Mouse (Mus musculus): ENCODE data around the gene Zic2. TPM values are rescaled to one million over a fixed set of nuclear protein-coding genes. Genes with fewer than 3 reads are reported as not detected.
"Not testable (repeated sequence)": the region's sequence is repeated elsewhere in the genome, so short reads cannot be mapped to it uniquely, and the experiment has no call there.

Gene Zic2
- total RNA-seq, 2 experiments from 2014 or later = 16.4 to 19.0 TPM

GRCm38 (mm10) chr14:122459332-122459731 is 15.9 kb upstream of the Zic2 start:
- intact Hi-C loops (cut with DNase I); DNase-seq (ENCODE audit: extremely low spot score in 1 of 2, low spot score in 2 of 2): not testable (repeated sequence)

DNA sequence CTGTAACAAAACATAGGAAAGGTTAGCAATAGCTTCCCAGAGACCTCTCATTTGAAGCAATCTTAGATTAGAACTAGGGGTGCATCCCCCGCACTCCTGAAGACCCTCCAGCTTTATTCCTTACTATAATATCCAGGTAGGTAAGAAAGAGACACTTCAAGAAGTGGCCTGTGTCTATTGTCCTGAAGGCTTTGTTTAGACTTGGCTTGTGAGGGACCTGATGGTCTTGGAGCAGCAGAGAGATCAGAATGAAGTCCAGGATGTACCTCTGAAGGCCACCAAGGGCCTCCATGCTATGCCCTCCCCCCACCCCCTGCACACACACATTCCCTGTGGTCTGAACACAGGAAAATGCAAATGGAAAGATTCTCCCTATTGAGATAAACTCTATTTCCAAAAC is 15.5 kb upstream of the Zic2 start:
- intact Hi-C loops (cut with DNase I) = loop anchor here (5.0 kb wide), 1 partner anchor 232 kb away; no protein-coding TSS in a partner anchor
- DNase-seq (ENCODE audit: extremely low spot score in 1 of 2, low spot score in 2 of 2) = no peak

GRCm38 (mm10) chr14:122460226-122460625 is 15.0 kb upstream of the Zic2 start:
- intact Hi-C loops (cut with DNase I) = loop anchor here (5.0 kb wide), 1 partner anchor 233 kb away; no protein-coding TSS in a partner anchor
- no peak for DNase-seq (ENCODE audit: extremely low spot score in 1 of 2, low spot score in 2 of 2)

GRCm38 (mm10) chr14:122461500-122461899 is 13.7 kb upstream of the Zic2 start:
- no peak for DNase-seq (ENCODE audit: extremely low spot score in 1 of 2, low spot score in 2 of 2)
- intact Hi-C loops (cut with DNase I) = loop anchor here (5.0 kb wide), 1 partner anchor 234 kb away; no protein-coding TSS in a partner anchor

DNA sequence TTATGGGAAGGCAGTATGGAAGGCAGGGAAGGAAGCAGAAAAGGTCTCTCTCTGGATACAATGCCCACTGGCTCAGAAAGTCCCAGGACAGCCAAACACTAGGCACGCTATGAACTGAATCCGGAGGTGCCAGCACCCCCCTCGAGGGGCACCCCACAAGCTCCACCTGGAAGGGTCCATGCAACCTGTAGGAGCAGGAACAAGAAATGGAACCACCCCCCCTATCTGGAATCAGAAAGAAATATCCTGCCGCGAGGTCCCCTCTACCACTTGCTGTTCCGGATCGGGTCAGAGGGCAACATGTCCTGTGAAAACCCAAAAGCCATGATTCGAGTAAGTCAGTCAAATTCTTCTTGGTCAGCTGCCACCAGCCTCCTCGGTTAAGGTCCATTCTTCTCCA is 13.3 kb upstream of the Zic2 start:
- DNase-seq (ENCODE audit: extremely low spot score in 1 of 2, low spot score in 2 of 2) = peak in 1 of 2 experiments; percentile 36
- intact Hi-C loops (cut with DNase I) = loop anchor here (5.0 kb wide), 1 partner anchor 235 kb away; no protein-coding TSS in a partner anchor

GRCm38 (mm10) chr14:122462689-122463079 is 12.6 kb upstream of the Zic2 start:
- intact Hi-C loops (cut with DNase I) = loop anchor here (5.0 kb wide), 1 partner anchor 235 kb away; no protein-coding TSS in a partner anchor
- DNase-seq (ENCODE audit: extremely low spot score in 1 of 2, low spot score in 2 of 2) = no peak

GRCm38 (mm10) chr14:122463080-122463691 is 12.0 kb upstream of the Zic2 start:
- intact Hi-C loops (cut with DNase I) = loop anchor here (5.0 kb wide), 1 partner anchor 236 kb away; no protein-coding TSS in a partner anchor
- peak in 1 of 2 experiments; percentile 77 for DNase-seq (ENCODE audit: extremely low spot score in 1 of 2, low spot score in 2 of 2)

GRCm38 (mm10) chr14:122463734-122464341 is 11.4 kb upstream of the Zic2 start:
- intact Hi-C loops (cut with DNase I) = loop anchor here (5.0 kb wide), 1 partner anchor 237 kb away; no protein-coding TSS in a partner anchor
- peak in 1 of 2 experiments; percentile 88 for DNase-seq (ENCODE audit: extremely low spot score in 1 of 2, low spot score in 2 of 2)

GRCm38 (mm10) chr14:122464351-122464762 is 10.9 kb upstream of the Zic2 start:
- no peak for DNase-seq (ENCODE audit: extremely low spot score in 1 of 2, low spot score in 2 of 2)
- intact Hi-C loops (cut with DNase I) = loop anchor here (5.0 kb wide), 1 partner anchor 237 kb away; no protein-coding TSS in a partner anchor

GRCm38 (mm10) chr14:122464763-122465741 is 10.2 kb upstream of the Zic2 start, which contains the start of gene Zic5:
Gene Zic5, minus strand, starts transcription at chr14:122465677.
- intact Hi-C loops (cut with DNase I) = loop anchor here (5.0 kb wide), 1 partner anchor 238 kb away; no protein-coding TSS in a partner anchor
- peak; percentile 53 to 88 for DNase-seq (ENCODE audit: extremely low spot score in 1 of 2, low spot score in 2 of 2)

GRCm38 (mm10) chr14:122465931-122466490 is 9.2 kb upstream of the Zic2 start:
- no peak for DNase-seq (ENCODE audit: extremely low spot score in 1 of 2, low spot score in 2 of 2)
- intact Hi-C loops (cut with DNase I) = no loop called here

DNA sequence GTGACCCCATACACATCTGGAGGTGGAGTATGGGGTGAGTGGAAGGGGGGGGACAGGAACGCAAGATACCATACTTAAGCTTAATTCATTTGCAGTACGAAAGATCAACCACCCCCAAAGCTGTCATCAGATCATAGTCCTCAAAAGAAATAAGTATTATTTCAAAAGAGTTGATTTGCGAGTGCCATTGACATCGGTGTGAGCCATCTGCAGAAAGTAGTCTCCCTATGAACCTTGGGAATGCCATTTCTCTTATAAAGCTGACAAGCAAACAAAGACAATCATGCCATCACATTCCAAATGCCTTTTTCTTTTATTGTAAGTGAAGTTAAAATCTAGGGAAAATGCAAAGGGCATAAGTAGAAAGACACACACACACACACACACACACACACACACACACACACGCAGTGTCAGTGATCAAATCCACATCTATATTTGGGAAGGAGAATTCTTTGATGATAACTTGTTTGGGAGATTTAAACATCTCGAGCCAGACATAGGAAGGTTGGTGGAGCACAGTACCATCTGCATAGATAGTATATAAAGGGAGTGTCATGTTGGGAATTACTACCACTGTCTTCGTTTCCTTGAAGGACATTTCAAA is 8.4 kb upstream of the Zic2 start:
- DNase-seq (ENCODE audit: extremely low spot score in 1 of 2, low spot score in 2 of 2) = no peak
- intact Hi-C loops (cut with DNase I) = no loop called here

DNA sequence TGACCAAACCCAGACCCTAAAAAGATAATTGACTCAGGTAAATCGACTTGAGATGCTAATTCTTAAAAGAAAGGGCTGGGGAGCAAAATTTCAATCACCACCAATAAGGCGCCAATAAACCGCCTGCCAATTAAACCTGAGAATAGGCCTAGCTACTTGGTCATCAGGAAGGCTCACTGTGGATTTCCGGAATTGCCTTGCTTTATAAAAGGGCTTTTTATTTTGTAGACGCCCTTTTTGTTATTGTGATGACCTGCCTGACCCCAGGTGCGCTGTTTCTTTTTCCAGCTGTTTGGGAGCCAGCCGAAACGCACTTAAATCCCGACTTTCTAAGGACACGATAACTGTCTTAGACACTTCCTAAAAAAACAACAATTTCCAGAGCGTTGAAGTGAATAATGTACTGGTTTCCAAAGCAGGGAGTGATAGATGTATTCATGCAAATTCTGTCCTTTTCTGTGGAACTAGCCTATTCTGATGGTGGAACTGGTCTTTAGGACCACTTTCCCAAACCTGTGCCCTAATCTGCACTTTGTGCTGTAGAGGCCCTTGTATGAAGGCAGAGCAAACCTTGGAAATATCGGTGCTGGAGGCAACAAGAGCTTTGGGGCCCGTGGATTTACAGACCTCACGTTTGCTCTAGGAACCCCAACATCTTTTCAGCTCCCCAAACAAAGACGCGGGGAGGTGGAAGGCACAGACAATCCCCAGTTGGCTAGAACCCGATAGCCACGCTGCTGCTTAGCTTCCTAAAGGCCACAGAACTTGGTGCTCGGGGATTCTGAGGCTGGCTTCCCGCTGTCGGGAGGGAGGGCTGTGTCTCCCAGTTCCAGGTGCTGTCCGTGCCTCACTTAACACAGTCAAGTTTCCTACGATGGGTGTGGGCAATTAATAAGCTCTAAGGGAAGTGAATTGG is 7.1 kb upstream of the Zic2 start:
- intact Hi-C loops (cut with DNase I) = no loop called here
- DNase-seq (ENCODE audit: extremely low spot score in 1 of 2, low spot score in 2 of 2) = no peak

DNA sequence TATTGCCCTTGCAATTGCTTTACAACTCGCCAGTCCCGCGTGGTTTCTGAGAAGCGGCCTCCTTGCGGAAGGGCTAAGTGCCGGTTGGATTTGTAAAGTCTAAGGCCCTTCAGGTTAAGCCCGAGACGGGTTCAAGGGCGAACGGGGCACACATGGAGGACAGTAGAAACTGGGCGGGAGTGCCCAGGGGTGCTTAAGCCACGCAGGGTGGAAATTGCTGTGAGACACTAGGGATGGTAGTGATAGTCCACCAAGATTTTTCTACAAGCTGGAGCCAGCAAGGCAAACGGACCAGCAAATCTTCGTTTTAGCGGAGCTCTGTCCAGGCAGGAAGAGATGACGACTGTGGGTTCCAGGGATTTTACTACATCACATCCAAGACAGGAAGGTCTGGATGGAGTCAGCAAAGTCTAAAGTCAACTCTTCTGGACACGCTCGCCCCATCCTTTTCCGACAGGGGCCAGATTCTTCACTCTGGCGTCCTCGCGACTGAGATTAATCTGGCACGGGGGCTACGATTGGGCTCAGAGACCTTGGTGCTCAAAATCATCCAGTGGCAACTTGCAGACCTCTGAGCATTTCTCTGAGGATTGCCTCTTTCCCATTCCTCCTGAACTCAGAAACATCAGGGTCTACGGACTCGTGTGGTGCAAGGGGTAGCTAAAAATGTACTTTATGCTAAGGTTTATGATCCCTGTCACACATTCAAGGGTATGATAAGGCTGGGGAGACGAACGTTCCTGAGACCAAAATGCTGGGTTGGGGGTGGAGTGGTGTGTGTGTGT is 6.1 kb upstream of the Zic2 start:
- DNase-seq (ENCODE audit: extremely low spot score in 1 of 2, low spot score in 2 of 2) = no peak
- intact Hi-C loops (cut with DNase I) = no loop called here

DNA sequence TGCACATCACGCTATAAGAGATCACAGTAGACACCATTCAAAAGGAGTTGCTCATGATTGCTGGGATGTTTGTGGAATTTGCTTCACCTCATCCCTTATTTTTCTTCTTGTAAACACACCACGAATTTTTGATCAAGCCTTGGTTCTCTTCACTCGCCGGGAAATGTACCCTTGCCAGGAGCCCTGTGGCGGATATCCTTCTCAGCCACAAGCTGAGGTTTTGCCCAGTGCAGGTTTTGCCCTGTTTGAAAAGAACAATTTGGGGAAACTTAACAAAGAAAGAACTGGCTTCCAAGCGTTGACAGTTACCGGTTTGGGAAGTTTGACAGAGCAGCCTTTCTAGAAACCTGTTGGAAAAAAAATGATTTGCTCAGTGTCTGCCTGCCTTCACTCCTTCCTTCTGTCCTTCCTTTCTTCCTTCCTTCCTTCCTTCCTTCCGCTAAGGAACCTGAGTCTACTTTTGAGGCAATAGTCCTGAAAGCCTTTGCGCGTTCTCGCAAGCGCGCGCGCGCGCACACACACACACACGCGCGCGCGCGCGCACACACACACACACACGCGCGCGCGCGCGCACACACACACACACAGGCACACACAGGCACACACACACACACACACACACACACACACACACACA is 3.7 kb upstream of the Zic2 start:
- intact Hi-C loops (cut with DNase I) = no loop called here
- DNase-seq (ENCODE audit: extremely low spot score in 1 of 2, low spot score in 2 of 2) = peak in 1 of 2 experiments; percentile 37

DNA sequence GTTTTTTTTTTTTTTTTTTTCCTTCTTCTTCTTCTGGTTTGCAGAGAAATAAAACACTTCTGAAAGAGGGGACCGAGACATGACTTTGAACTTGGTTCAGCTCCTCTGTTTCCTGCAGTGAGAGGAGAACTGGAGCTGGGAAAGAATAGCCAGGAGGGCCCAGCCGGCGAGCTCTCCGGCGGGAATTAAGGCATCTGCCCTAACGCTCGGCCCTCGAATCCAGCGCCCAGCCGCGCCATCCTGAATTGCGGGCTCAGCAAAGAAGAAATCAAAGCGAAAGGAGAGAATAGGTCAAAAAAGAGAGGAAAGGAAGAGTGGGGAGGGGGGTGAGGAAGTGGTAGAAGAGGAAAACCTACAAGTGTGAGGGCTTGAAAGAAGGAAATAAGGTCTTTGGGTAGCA is 3.1 kb upstream of the Zic2 start:
- intact Hi-C loops (cut with DNase I) = no loop called here
- no peak for DNase-seq (ENCODE audit: extremely low spot score in 1 of 2, low spot score in 2 of 2)
